Comparison of ENCODE assay signal across 15 mouse cellular contexts in the genomic region with DNA sequence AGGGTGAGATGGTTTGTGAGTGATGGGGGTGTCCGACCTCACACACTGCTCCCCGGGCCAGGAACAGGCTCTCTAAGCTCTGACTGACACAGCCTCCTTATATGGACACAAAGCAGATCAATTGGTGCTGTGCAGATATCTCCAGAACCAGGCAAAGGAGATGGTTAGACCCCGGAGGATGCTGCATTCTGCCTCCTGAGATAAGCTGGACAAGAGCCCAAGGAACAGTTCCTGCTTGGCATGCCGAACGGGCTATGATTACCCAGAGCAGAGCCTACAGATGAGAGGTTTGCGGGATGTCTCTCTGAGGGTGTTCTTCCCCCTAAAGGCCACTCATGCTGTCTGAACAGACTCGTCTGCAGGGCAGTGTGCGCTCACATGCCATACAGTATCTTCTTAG. TPM values are rescaled to one million over a fixed set of nuclear protein-coding genes. Genes with fewer than 3 reads are reported as not detected.
DNase-seq lines count a peak whose midpoint lies in the region; ATAC-seq and TF ChIP-seq lines count a peak whose summit lies in the region.
"Had no signal": no experiment of that assay in that cellular context is flagged by ENCODE, and none has a peak within 500 bp of the region (broad histone marks: within the 10 kb centered on the region; RNA-seq: fewer than 3 reads in every experiment).

No protein-coding gene starts in this region.

- no peak for TF ChIP-seq CTCF in MEL (IDR thresholded peaks at IDR 0.05 in 2 of 3, conservative IDR thresholded peaks at IDR 0.05 in 1 of 3; ENCODE audit: control insufficient read depth in 1 of 3, insufficient read depth in 1 of 3, low read depth in 2 of 3, low read length in 3 of 3, poor library complexity in 1 of 3, severe bottlenecking in 1 of 3)

- no peak overlapping the region for H3K4me2 ChIP-seq in heart, embryonic 15.5 days
- no peak overlapping the region for H3K4me2 ChIP-seq in limb, embryonic 15.5 days
- H3K4me2 ChIP-seq: hindbrain, embryonic 12.5 days; midbrain, embryonic 15.5 days had no signal

- H3K9ac ChIP-seq in heart, embryonic 15.5 days: no peak overlapping the region
- H3K9ac ChIP-seq in MEL (ENCODE audit: control insufficient read depth, low read depth, low read length, poor library complexity, severe bottlenecking): no peak overlapping the region
- no peak overlapping the region for H3K9ac ChIP-seq in limb, embryonic 15.5 days
- H3K9ac ChIP-seq: hindbrain, embryonic 12.5 days; liver, embryonic 14.5 days; midbrain, embryonic 15.5 days had no signal

- no peak for TF ChIP-seq POLR2A in MEL (IDR thresholded peaks at IDR 0.05; ENCODE audit: control insufficient read depth in 1 of 2, insufficient read depth in 1 of 2, low read depth in 1 of 2, low read length in 2 of 2, poor library complexity in 1 of 2)

- 41% methylated on average over 8 of the region's 8 CpGs for WGBS in heart, embryonic 15.5 days
- 71% methylated on average over 8 of the region's 8 CpGs for WGBS in limb, embryonic 15.5 days
- 88% methylated on average over 8 of the region's 8 CpGs for WGBS in hindbrain, embryonic 10.5 days

- peak overlapping the region; percentile 68 for H3K27ac ChIP-seq in heart, embryonic 15.5 days
- no peak overlapping the region for H3K27ac ChIP-seq in MEL (ENCODE audit: control insufficient read depth, low read depth, low read length)
- H3K27ac ChIP-seq in limb, embryonic 15.5 days: 0 out of 2 replicates have a peak overlapping the region, but pooled peaks have one; percentile 76
- H3K27ac ChIP-seq in hindbrain, embryonic 10.5 days: no peak overlapping the region
- H3K27ac ChIP-seq: hindbrain, embryonic 12.5 days; liver, embryonic 14.5 days; midbrain, embryonic 15.5 days had no signal

- peaks cover 10% of the 10 kb centered on the region; the same call in 1 of the 2 replicates for H3K36me3 ChIP-seq in heart, embryonic 15.5 days
- no peaks in the 10 kb centered on the region for H3K36me3 ChIP-seq in MEL (ENCODE audit: control insufficient read depth in 1 of 2, insufficient read depth in 2 of 2, low read length in 2 of 2)
- 0 out of 2 replicates have a peak, but pooled peaks cover 3% of the 10 kb centered on the region for H3K36me3 ChIP-seq in limb, embryonic 15.5 days
- peaks cover 5% of the 10 kb centered on the region; the same call in 1 of the 2 replicates for H3K36me3 ChIP-seq in hindbrain, embryonic 10.5 days
- H3K36me3 ChIP-seq: hindbrain, embryonic 12.5 days; midbrain, embryonic 15.5 days had no signal

- H3K4me3 ChIP-seq in heart, embryonic 15.5 days: no peak overlapping the region
- no peak overlapping the region for H3K4me3 ChIP-seq in MEL (ENCODE audit: control insufficient read depth in 1 of 2, insufficient read depth in 1 of 2, low read depth in 2 of 2, low read length in 2 of 2)
- H3K4me3 ChIP-seq in limb, embryonic 15.5 days: no peak overlapping the region
- no peak overlapping the region for H3K4me3 ChIP-seq in hindbrain, embryonic 10.5 days
- H3K4me3 ChIP-seq: hindbrain, embryonic 12.5 days; midbrain, embryonic 15.5 days had no signal

- H3K79me2 ChIP-seq in MEL (ENCODE audit: control insufficient read depth, insufficient read depth, low read length, poor library complexity): no peaks in the 10 kb centered on the region

- ATAC-seq in heart, embryonic 15.5 days (replicated peaks; ENCODE audit: insufficient number of reproducible peaks, insufficient read depth, low FRiP score, low read depth): no peak
- no peak for ATAC-seq in limb, embryonic 15.5 days (ENCODE audit: insufficient number of reproducible peaks, low FRiP score, low TSS enrichment, low read depth)
- ATAC-seq: forebrain, embryonic 16.5 days; midbrain, embryonic 15.5 days had no signal

- no peaks in the 10 kb centered on the region for H3K9me3 ChIP-seq in heart, embryonic 15.5 days (replicated peaks)
- H3K9me3 ChIP-seq in MEL (replicated peaks; ENCODE audit: insufficient read depth, low read length): no peaks in the 10 kb centered on the region
- no peaks in the 10 kb centered on the region for H3K9me3 ChIP-seq in limb, embryonic 15.5 days
- no peaks in the 10 kb centered on the region for H3K9me3 ChIP-seq in hindbrain, embryonic 10.5 days
- H3K9me3 ChIP-seq: hindbrain, embryonic 12.5 days; midbrain, embryonic 15.5 days had no signal

- intact Hi-C loops in heart, postnatal 25 days (cut with DNase I): no loop called here

- DNase-seq in heart, postnatal 25 days (ENCODE audit: low spot score): no peak
- DNase-seq in 416B (ENCODE audit: low read depth) (peak; percentile 79), MEL (ENCODE audit: low read depth, low spot score) (peak; percentile 5)
- no peak for DNase-seq in hindbrain, embryonic 10.5 days (ENCODE audit: low spot score)
- DNase-seq in adrenal gland, adult 18-20 months (ENCODE audit: low spot score in 2 of 2): no peak
- DNase-seq: adrenal gland, postnatal 36 days; kidney, adult 2 months; left cerebral cortex, postnatal 4 days; thymus, postnatal 25 days had no signal

- peaks cover 42% of the 10 kb centered on the region for H3K4me1 ChIP-seq in heart, embryonic 15.5 days (replicated peaks)
- no peaks in the 10 kb centered on the region for H3K4me1 ChIP-seq in MEL (ENCODE audit: control insufficient read depth in 1 of 2, insufficient read depth in 2 of 2, low read length in 2 of 2)
- H3K4me1 ChIP-seq in limb, embryonic 15.5 days: peaks cover 32% of the 10 kb centered on the region
- H3K4me1 ChIP-seq in hindbrain, embryonic 10.5 days (replicated peaks): peaks cover 36% of the 10 kb centered on the region

- TF ChIP-seq RAD21 in MEL (IDR thresholded peaks at IDR 0.05; ENCODE audit: low read depth, low read length): no peak

- H3K27me3 ChIP-seq in heart, embryonic 15.5 days: no peaks in the 10 kb centered on the region
- no peaks in the 10 kb centered on the region for H3K27me3 ChIP-seq in MEL (ENCODE audit: control insufficient read depth in 1 of 2, insufficient read depth in 2 of 2, low read length in 2 of 2)
- H3K27me3 ChIP-seq in limb, embryonic 15.5 days: no peaks in the 10 kb centered on the region
- no peaks in the 10 kb centered on the region for H3K27me3 ChIP-seq in hindbrain, embryonic 10.5 days (ENCODE audit: insufficient read depth, poor library complexity, severe bottlenecking)
- H3K27me3 ChIP-seq: hindbrain, embryonic 12.5 days; midbrain, embryonic 15.5 days had no signal

- TF ChIP-seq EP300 in MEL (IDR thresholded peaks at IDR 0.05; ENCODE audit: low read depth in 1 of 2, low read length in 2 of 2): no peak

TF ChIP-seq in MEL, 35 proteins besides CTCF, POLR2A, EP300 and RAD21:
- TF ChIP-seq TCF12 (IDR thresholded peaks at IDR 0.05; ENCODE audit: low read depth, low read length) (no peak), HCFC1 (IDR thresholded peaks at IDR 0.05; ENCODE audit: low read depth, low read length) (no peak)

RNA-seq across cellular contexts. Expression of a gene that starts 44.1 kb away (rescaled TPM):
- polyA plus RNA-seq in heart, embryonic 15.5 days (2015; fragmentation: Nextera tagmentation; extraction: Ambion mirVana): 191 and 245 TPM in 2 replicates
- 100 to 1,000 TPM; 537 to 622 TPM for total RNA-seq in heart, postnatal 25 days (2021)
- total RNA-seq in MEL (2012; rRNA removed): not detected in 2 replicates
- under 1 TPM in 1 of 2 experiments, not detected in 1; 0.31 TPM for polyA plus RNA-seq in MEL (2012; ENCODE audit: insufficient read depth in 1 of 2, insufficient read length in 2 of 2, low read depth in 1 of 2, low replicate concordance in 2 of 2, missing spikeins in 1 of 2)
- 172 and 209 TPM in 2 replicates for polyA plus RNA-seq in limb, embryonic 15.5 days (2015; fragmentation: Nextera tagmentation; extraction: Ambion mirVana)
- 122 and 123 TPM in 2 replicates for polyA plus RNA-seq in hindbrain, embryonic 10.5 days (2016; fragmentation: Nextera tagmentation; extraction: Ambion mirVana)
- total RNA-seq in adrenal gland, adult 18-20 months (2021): 100 to 1,000 TPM; 250 to 364 TPM

RNA-seq across cellular contexts. Expression of a gene that starts 44.2 kb away (rescaled TPM):
- 89.8 and 106 TPM in 2 replicates for polyA plus RNA-seq in heart, embryonic 15.5 days (2015; fragmentation: Nextera tagmentation; extraction: Ambion mirVana)
- 100 to 1,000 TPM; 292 to 338 TPM for total RNA-seq in heart, postnatal 25 days (2021)
- 0.03 and 0.04 TPM in 2 replicates for total RNA-seq in MEL (2012; rRNA removed)
- polyA plus RNA-seq in MEL (2012; ENCODE audit: insufficient read depth in 1 of 2, insufficient read length in 2 of 2, low read depth in 1 of 2, low replicate concordance in 2 of 2, missing spikeins in 1 of 2): under 1 TPM in 1 of 2 experiments, not detected in 1; 0.81 TPM
- 77.4 and 83.3 TPM in 2 replicates for polyA plus RNA-seq in limb, embryonic 15.5 days (2015; fragmentation: Nextera tagmentation; extraction: Ambion mirVana)
- polyA plus RNA-seq in hindbrain, embryonic 10.5 days (2016; fragmentation: Nextera tagmentation; extraction: Ambion mirVana): 51.1 and 52.9 TPM in 2 replicates
- total RNA-seq in adrenal gland, adult 18-20 months (2021): 100 to 1,000 TPM; 131 to 150 TPM

Comparison
In these comparisons a context has a peak if more than half of its experiments do, and no peak if none do; other contexts are left out.
1. H3K27ac ChIP-seq: peak in heart, embryonic 15.5 days (single experiment) and limb, embryonic 15.5 days (single experiment); none in MEL (single experiment) and hindbrain, embryonic 10.5 days (single experiment).
2. DNase-seq: peak in 416B (single experiment) and MEL (single experiment); none in heart, postnatal 25 days (single experiment), hindbrain, embryonic 10.5 days (single experiment) and adrenal gland, adult 18-20 months (0 of 2).
3. RNA of a gene that starts 44.2 kb away (polyA plus RNA-seq): 89.8 to 106 TPM in heart, embryonic 15.5 days, 77.4 to 83.3 TPM in limb, embryonic 15.5 days and 51.1 to 52.9 TPM in hindbrain, embryonic 10.5 days; 0.81 TPM in MEL; every median in the first group is over 10 times any median in the second.